Mouse (Mus musculus) urinary bladder, postnatal 0 days (tissue): Measurements from ENCODE around the gene Gpr149. TPM values are rescaled to one million over a fixed set of nuclear protein-coding genes. Genes with fewer than 3 reads are reported as not detected.

ENCODE experiments used
- polyA plus RNA-seq: library from polyadenylated mRNA; unstranded; fragments of >200 nt; fragmentation: Nextera tagmentation; extraction: Ambion mirVana; gene quantifications from 2 replicates; pipeline ENCODE4 v1.2.1, GENCODE M21; 2015

Gene Gpr149
- 0.06 TPM in 1 of 2 replicates, not detected in the other for polyA plus RNA-seq

GRCm38 (mm10) chr3:62604973-62605372 is at the start of gene Gpr149:
Gene Gpr149, minus strand, starts transcription at chr3:62605140.

GRCm38 (mm10) chr3:62506488-62507205 is 98.3 kb downstream of the Gpr149 start, which contains the start of gene Dhx36:
Gene Dhx36, minus strand, starts transcription at chr3:62507004.

Other genes starting within 250 kb of the Gpr149 start
- gene Dhx36, start 98.1 kb downstream of the Gpr149 start, polyA plus RNA-seq, result 11.2 and 12.1 TPM in 2 replicates